14 mouse cellular contexts compared by ENCODE assay signal in genomic region chr6:40098498-40098897, GRCm38 (mm10).
"Had no signal": no experiment of that assay in that cellular context is flagged by ENCODE, and none has a peak within 500 bp of the region (broad histone marks: within the 10 kb centered on the region; RNA-seq: fewer than 3 reads in every experiment).

No protein-coding gene starts in this region.

- DNase-seq: liver, postnatal 0 days; lung, adult 2 months; lung, postnatal 14 days; lung, postnatal 4 days; midbrain, embryonic 14.5 days; retina, postnatal 1 day; right cerebral cortex, postnatal 25 days; right cerebral cortex, postnatal 4 days; spleen, adult 18-20 months; thymus, adult 18-20 months; thymus, postnatal 14 days; thymus, postnatal 36 days had no signal

- ATAC-seq: liver, postnatal 0 days; lung, postnatal 0 days; midbrain, embryonic 16.5 days had no signal
